ENCODE assay signal across 9 mouse cellular contexts in genomic region chr7:45706721-45707241, GRCm38 (mm10). TPM values are rescaled to one million over a fixed set of nuclear protein-coding genes. Genes with fewer than 3 reads are reported as not detected.
DNase-seq lines count a peak whose midpoint lies in the region; ATAC-seq and TF ChIP-seq lines count a peak whose summit lies in the region.
"Had no signal": no experiment of that assay in that cellular context is flagged by ENCODE, and none has a peak within 500 bp of the region (broad histone marks: within the 10 kb centered on the region; RNA-seq: fewer than 3 reads in every experiment).

No protein-coding gene starts in this region.

- H3K27ac ChIP-seq in forebrain, postnatal 0 days (ENCODE audit: low read depth, low read length): peak overlapping the region; percentile 87
- H3K27ac ChIP-seq in hindbrain, embryonic 10.5 days: peak overlapping the region; percentile 91

- WGBS in forebrain, postnatal 0 days: 3% methylated on average over 37 of the region's 45 CpGs
- WGBS in hindbrain, embryonic 10.5 days: 1% methylated on average over 45 of the region's 45 CpGs

- no peaks in the 10 kb centered on the region for H3K9me3 ChIP-seq in E14TG2a.4 (ENCODE audit: low read length)
- H3K9me3 ChIP-seq in forebrain, postnatal 0 days (ENCODE audit: low read length): no peaks in the 10 kb centered on the region
- H3K9me3 ChIP-seq in hindbrain, embryonic 10.5 days: no peaks in the 10 kb centered on the region

- peak; percentile 74 for DNase-seq in c-Kit-positive CD71-positive TER-119-negative erythroid progenitor cells, embryonic 14.5 days (ENCODE audit: low read depth)
- peak; percentile 86 for DNase-seq in forebrain, postnatal 0 days
- DNase-seq in hindbrain, embryonic 10.5 days (ENCODE audit: low spot score): peak; percentile 83
- peak; percentile 68 to 79 for DNase-seq in layer of hippocampus, postnatal 25 days (ENCODE audit: extremely low spot score in 1 of 2, low spot score in 1 of 2)
- DNase-seq in lung, postnatal 25 days (ENCODE audit: low spot score): peak; percentile 90
- DNase-seq in retina, postnatal 7 days (ENCODE audit: low read depth, low spot score): peak; percentile 75
- DNase-seq in urinary bladder, adult 18-20 months (ENCODE audit: low spot score in 2 of 2): peak; percentile 85 to 86

- TF ChIP-seq CTCF in E14TG2a.4 (conservative IDR thresholded peaks at IDR 0.05; ENCODE audit: low read length): no peak
- TF ChIP-seq CTCF in forebrain, postnatal 0 days (IDR thresholded peaks at IDR 0.05; ENCODE audit: low read depth): no peak

- H3K36me3 ChIP-seq in E14TG2a.4 (ENCODE audit: insufficient read depth, low read length): peaks cover 37% of the 10 kb centered on the region
- H3K36me3 ChIP-seq in forebrain, postnatal 0 days (ENCODE audit: insufficient read depth): peaks cover 18% of the 10 kb centered on the region
- peaks cover 23% of the 10 kb centered on the region for H3K36me3 ChIP-seq in hindbrain, embryonic 10.5 days

- peaks cover 85% of the 10 kb centered on the region for H3K4me1 ChIP-seq in E14TG2a.4 (replicated peaks; ENCODE audit: low read depth, low read length)
- peaks cover 36% of the 10 kb centered on the region for H3K4me1 ChIP-seq in forebrain, postnatal 0 days (ENCODE audit: insufficient read depth)
- peaks cover 76% of the 10 kb centered on the region for H3K4me1 ChIP-seq in hindbrain, embryonic 10.5 days (replicated peaks)

- 0 out of 2 replicates have a peak, but pooled peaks cover 4% of the 10 kb centered on the region for H3K27me3 ChIP-seq in E14TG2a.4 (ENCODE audit: insufficient read depth, low read length)
- no peaks in the 10 kb centered on the region for H3K27me3 ChIP-seq in forebrain, postnatal 0 days (ENCODE audit: insufficient read depth, low read length)
- H3K27me3 ChIP-seq in hindbrain, embryonic 10.5 days (ENCODE audit: insufficient read depth, poor library complexity, severe bottlenecking): no peaks in the 10 kb centered on the region

- peak overlapping the region; percentile 96 for H3K4me3 ChIP-seq in E14TG2a.4 (replicated peaks; ENCODE audit: low read length)
- peak overlapping the region; percentile 41 for H3K4me3 ChIP-seq in forebrain, postnatal 0 days (ENCODE audit: low read depth, low read length)
- peak overlapping the region; percentile 79 for H3K4me3 ChIP-seq in hindbrain, embryonic 10.5 days

- peak overlapping the region; percentile 49 for H3K9ac ChIP-seq in forebrain, postnatal 0 days

- H3K4me2 ChIP-seq in forebrain, postnatal 0 days (ENCODE audit: low read depth): peak overlapping the region; percentile 97

- ATAC-seq in forebrain, postnatal 0 days: no peak

RNA-seq across cellular contexts. Expression of gene Dbp, which starts 1.9 kb away (rescaled TPM):
- 9.0 and 11.7 TPM in 2 replicates for total RNA-seq in forebrain, postnatal 0 days (2014; rRNA removed)
- 6.4 and 6.6 TPM in 2 replicates for polyA plus RNA-seq in forebrain, postnatal 0 days (2015; fragmentation: Nextera tagmentation; extraction: Ambion mirVana)
- polyA plus RNA-seq in hindbrain, embryonic 10.5 days (2016; fragmentation: Nextera tagmentation; extraction: Ambion mirVana): 3.0 and 3.4 TPM in 2 replicates
- 10 to 100 TPM; 65.3 to 80.4 TPM for total RNA-seq in layer of hippocampus, postnatal 25 days (2021)

RNA-seq across cellular contexts. Expression of gene Car11, which starts 7.1 kb away (rescaled TPM):
- 104 and 122 TPM in 2 replicates for total RNA-seq in forebrain, postnatal 0 days (2014; rRNA removed)
- 92.1 and 102 TPM in 2 replicates for polyA plus RNA-seq in forebrain, postnatal 0 days (2015; fragmentation: Nextera tagmentation; extraction: Ambion mirVana)
- 8.3 and 13.0 TPM in 2 replicates for polyA plus RNA-seq in hindbrain, embryonic 10.5 days (2016; fragmentation: Nextera tagmentation; extraction: Ambion mirVana)
- 100 to 1,000 TPM; 164 to 190 TPM for total RNA-seq in layer of hippocampus, postnatal 25 days (2021)

RNA-seq across cellular contexts. Expression of gene Rpl18, which starts 8.5 kb away (rescaled TPM):
- 891 and 1,057 TPM in 2 replicates for total RNA-seq in forebrain, postnatal 0 days (2014; rRNA removed)
- polyA plus RNA-seq in forebrain, postnatal 0 days (2015; fragmentation: Nextera tagmentation; extraction: Ambion mirVana): 517 and 655 TPM in 2 replicates
- polyA plus RNA-seq in hindbrain, embryonic 10.5 days (2016; fragmentation: Nextera tagmentation; extraction: Ambion mirVana): 1,010 and 1,126 TPM in 2 replicates
- 100 to 1,000 TPM; 342 to 393 TPM for total RNA-seq in layer of hippocampus, postnatal 25 days (2021)

RNA-seq across cellular contexts. Expression of gene Sphk2, which starts 11.0 kb away (rescaled TPM):
- total RNA-seq in forebrain, postnatal 0 days (2014; rRNA removed): 19.6 and 21.5 TPM in 2 replicates
- 16.5 and 18.7 TPM in 2 replicates for polyA plus RNA-seq in forebrain, postnatal 0 days (2015; fragmentation: Nextera tagmentation; extraction: Ambion mirVana)
- 33.6 and 35.5 TPM in 2 replicates for polyA plus RNA-seq in hindbrain, embryonic 10.5 days (2016; fragmentation: Nextera tagmentation; extraction: Ambion mirVana)
- 10 to 100 TPM; 33.7 to 34.7 TPM for total RNA-seq in layer of hippocampus, postnatal 25 days (2021)

RNA-seq across cellular contexts. Expression of gene Sec1, which starts 12.6 kb away (rescaled TPM):
- 0.52 and 0.62 TPM in 2 replicates for total RNA-seq in forebrain, postnatal 0 days (2014; rRNA removed)
- 0.18 and 0.34 TPM in 2 replicates for polyA plus RNA-seq in forebrain, postnatal 0 days (2015; fragmentation: Nextera tagmentation; extraction: Ambion mirVana)
- 0.62 and 0.77 TPM in 2 replicates for polyA plus RNA-seq in hindbrain, embryonic 10.5 days (2016; fragmentation: Nextera tagmentation; extraction: Ambion mirVana)
- total RNA-seq in layer of hippocampus, postnatal 25 days (2021): under 1 TPM; 0.80 to 0.86 TPM
- total RNA-seq: hematopoietic stem cell, adult 5-6 weeks had no signal

Comparison
In these comparisons a context has a peak if more than half of its experiments do, and no peak if none do; other contexts are left out.
1. H3K4me3 ChIP-seq: peak in every context shown above with its lines; median percentile 96 in E14TG2a.4; 79 in hindbrain, embryonic 10.5 days; 41 in forebrain, postnatal 0 days.